Mouse (Mus musculus): ENCODE results near the gene Olfr1328.
"Not testable (repeated sequence)": the region's sequence is repeated elsewhere in the genome, so short reads cannot be mapped to it uniquely, and the experiment has no call there.

The Olfr1328 gene

DNA sequence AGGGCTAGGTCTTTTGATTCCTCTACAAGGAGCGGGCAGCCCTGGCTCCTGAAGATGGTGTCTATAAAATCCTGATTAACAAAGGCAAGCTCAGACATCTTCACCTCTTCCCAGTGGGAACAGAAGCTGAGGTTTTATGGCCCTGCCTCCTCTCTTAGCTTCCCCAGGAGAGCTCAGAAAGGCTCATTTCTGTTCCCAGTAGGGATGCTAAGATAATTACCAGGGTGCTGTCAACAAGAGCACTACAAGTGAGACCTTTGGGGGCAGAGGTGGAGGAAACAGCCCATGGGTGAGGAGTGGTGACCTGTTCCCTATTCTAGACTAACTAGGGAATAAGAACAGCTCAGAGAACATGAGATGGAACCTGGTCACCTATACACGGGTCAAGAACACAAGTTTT, at the start of gene Olfr1328:
TSS of gene Olfr1328 (minus strand) at position 101 of the 400 bp plus-strand sequence.
- no peak for DNase-seq (ENCODE audit: low read depth, low spot score)

DNA sequence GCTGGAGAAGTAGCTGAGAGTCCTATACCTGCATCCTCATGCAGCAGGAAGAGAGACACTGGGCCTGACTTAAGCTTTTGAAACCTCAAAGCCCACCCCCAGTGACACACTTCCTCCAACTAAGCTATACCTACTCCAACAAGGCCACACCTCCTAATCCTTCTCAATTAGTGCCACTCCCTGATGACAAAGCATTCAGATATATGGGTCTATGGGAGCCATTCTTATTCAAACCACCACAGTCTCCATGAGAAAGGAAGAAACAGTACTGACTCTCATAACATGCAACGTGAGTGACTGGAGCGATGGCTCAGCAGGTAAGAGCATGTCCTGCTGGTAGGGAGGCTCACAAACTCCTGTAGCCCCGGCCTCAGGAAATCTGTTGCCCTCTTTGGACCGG, 46.9 kb upstream of the Olfr1328 start:
- peak; percentile 71 for DNase-seq (ENCODE audit: low read depth, low spot score)

DNA sequence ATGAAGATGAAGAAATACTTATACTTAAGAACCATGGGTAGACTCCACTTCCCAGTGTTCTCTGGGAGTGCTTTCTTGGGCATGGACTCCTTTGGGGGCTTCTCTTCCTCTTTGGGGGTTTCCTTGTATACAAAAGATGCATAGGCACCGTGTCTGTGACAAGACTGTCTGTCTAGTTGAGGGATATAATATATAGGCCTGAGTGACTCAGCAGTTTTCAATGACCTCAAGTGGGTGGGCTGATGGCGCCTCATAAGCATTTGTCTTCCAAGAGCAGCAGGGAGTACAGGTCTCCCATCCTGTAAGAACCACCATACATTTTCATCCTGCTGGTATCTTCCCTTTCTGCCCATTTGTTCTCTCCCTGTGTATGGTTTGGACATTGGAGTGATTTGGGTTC, 34.9 kb upstream of the Olfr1328 start:
- DNase-seq (ENCODE audit: low read depth, low spot score) = no peak

DNA sequence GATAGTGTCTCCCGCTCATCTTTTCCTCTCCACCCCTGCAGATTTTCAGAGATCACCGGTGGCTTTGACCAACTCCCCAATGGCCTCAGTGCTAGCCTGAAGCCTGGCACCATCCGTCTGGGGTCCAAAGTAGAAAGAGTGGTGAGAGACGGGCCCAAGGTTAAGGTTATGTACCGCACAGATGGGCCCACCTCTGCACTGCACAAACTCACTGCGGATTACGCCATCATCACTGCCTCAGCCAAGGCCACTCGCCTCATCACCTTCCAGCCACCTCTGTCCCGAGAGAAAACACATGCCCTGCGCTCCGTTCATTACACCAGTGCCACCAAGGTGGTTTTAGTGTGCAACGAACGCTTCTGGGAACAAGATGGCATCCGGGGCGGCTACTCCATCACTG, 29.3 kb upstream of the Olfr1328 start:
- DNase-seq (ENCODE audit: low read depth, low spot score) = no peak

DNA sequence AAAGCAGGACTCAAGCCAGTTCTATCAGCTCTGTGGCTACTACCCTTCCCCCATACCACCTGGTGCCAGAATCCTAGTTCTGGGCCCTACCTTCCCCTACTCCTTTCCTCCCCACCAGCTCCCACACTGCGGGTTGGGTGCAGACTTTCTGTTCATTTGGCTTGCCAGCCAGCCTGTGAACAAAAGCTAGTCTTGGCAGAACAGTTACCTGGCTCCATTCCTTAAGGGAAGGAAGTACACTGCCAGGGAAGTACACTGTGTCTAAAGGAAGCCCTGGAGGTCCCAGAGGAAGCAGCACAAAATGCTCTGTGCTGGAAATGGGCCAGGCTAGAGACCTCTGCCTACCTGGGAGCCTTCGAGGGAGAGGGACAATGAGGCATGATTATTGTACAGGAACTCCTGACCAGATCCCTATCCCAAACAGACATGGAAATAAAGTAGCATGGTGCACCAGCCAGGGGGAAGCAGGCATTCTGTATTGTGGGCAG, 22.8 kb upstream of the Olfr1328 start, which contains the start of gene Lao1:
TSS of gene Lao1 (plus strand) at position 438 of the 488 bp plus-strand sequence.
- no peak for DNase-seq (ENCODE audit: low read depth, low spot score)

DNA sequence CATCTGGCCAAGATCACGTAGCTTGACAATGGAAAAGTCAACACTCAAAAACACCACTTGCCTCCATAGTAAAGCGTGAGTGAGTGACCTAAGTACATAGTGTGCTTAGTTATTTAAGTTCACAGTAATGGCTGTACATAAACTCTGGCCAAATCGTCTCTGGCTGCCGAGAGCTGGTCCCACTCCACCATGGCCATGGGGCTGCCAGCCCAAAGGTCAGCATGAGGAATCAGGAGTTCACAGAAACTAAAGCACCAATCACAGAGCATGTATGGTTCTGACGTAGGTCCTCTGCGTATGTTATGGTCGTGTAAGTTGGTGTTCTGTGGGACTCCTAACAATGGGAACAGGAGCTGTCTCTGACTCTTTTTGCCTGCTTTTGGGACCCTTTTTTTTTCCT, 20.4 kb upstream of the Olfr1328 start:
- DNase-seq (ENCODE audit: low read depth, low spot score) = no peak

DNA sequence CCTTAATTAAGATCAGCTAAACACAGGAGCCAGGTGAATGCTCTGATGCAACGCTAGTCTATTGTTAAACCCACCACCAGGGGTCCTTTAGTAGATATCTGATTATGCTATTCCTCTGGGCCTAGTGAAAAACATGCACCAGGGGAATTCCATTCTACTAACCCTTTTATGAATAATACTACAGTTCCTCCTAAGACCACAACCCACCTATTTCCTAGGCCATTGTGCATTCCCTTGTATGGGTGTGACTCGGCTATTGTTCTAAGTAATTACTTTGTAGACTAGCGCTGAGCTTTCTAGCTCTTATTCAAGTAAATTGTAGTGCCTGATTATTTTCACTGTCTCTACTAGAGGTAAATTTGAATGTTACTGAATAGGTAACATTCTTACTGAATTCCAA, 7.1 kb downstream of the Olfr1328 start:
- peak; percentile 60 for DNase-seq (ENCODE audit: low read depth, low spot score)

DNA sequence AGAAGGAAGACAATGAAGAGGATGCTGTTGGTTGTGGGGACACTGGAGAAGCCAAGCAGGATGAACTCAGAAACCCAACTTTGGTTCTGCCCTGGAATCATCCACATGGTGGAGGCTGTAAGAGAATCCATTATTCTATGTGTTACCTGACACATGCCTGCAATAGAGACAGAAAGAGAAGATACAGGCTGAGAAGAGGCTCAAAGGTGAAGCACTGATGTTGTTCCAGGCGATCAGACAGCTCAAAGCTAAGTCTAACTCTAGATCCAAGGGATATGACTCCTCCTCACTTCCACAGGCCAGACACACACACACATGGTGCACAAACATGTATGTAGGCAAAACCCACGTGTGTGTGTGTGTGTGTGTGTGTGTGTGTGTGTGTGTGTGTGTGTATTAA, 21.0 kb downstream of the Olfr1328 start, which contains the start of gene Olfr1329:
TSS of gene Olfr1329 (minus strand) at position 101 of the 400 bp plus-strand sequence.
- not testable (repeated sequence) for DNase-seq (ENCODE audit: low read depth, low spot score)

DNA sequence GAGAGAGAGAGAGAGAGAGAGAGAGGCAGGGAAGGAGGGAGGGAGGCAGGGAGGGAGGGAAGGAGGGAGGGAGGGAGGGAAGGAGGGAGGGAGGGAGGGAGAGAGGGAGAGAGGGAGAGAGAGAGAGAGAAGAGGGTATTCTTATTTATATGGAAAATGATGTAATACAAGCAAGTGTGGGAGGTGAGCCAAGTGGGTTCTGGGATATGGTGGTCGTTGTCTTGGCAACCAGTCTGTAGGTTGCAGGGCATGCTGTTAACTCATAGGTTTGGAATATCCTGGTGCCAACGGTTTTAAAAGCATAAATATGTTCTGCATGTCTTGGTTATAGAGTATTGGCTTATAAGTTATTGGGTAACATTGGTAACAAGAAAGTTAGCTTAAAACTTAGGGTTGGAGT, 36.4 kb downstream of the Olfr1328 start:
- DNase-seq (ENCODE audit: low read depth, low spot score) = no peak

DNA sequence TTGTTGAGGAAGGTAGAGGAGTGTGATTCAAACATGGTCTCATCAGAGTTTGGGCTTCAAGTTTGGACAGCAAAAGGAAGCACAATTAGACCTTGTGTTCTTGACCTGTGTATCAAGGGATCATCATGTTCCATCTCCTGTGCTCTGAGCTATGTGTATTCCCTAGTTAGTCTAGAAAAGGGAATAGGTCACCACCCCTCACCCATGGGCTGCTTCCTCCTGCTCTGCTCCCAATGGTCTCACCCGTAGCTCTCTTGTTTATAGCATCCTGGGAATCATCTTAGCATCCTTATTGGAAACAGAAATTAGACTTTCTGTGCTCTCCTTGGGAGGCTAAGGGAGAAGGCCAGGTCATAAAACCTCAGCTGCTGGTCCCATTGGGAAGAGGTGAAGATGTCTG, 50.1 kb downstream of the Olfr1328 start, which contains the start of gene Olfr1330:
TSS of gene Olfr1330 (plus strand) at position 301 of the 400 bp plus-strand sequence.
- no peak for DNase-seq (ENCODE audit: low read depth, low spot score)

Measured in ES-CJ7 (cell line).